Mouse (Mus musculus) midbrain, embryonic 11.5 days (tissue): ENCODE measurements at regions not wholly inside any gene's neighbourhood (a gene's known extent, or its start where the extent isn't known, plus 50 kb on each side); places are given as distances from the start of the nearest gene placed in this dataset.

Experiments used
- ATAC-seq: fragments of 200-750 bp; cut with Nextera tagmentation; 2 replicates; pipeline ENCODE4 v1.8.0; 2017; ENCODE audit warnings: moderate TSS enrichment, moderate library complexity; ENCODE audit not compliant: low FRiP score
- DNase-seq: peaks from one replicate; pipeline ENCODE4 v3.0.0; 2015; ENCODE audit warnings: low spot score; ENCODE audit errors: missing footprints
- H3K27ac ChIP-seq: fragments of 300-500 bp; sonication (generic); 2 replicates; pipeline ENCODE4 v1.5.1; 2014; ENCODE audit warnings: low read depth, low read length
- H3K27me3 ChIP-seq: fragments of 300-500 bp; sonication (generic); 2 replicates; pipeline ENCODE4 v1.6.1; 2014; ENCODE audit warnings: mild to moderate bottlenecking, low read length, moderate library complexity, mixed read lengths; ENCODE audit not compliant: control insufficient read depth, insufficient read depth
- H3K36me3 ChIP-seq: fragments of 300-500 bp; sonication (generic); 2 replicates; pipeline ENCODE4 v1.6.1; 2014; ENCODE audit warnings: mild to moderate bottlenecking, low read length, moderate library complexity, mixed read lengths; ENCODE audit not compliant: control insufficient read depth, insufficient read depth
- H3K4me1 ChIP-seq: fragments of 300-500 bp; sonication (generic); 2 replicates; pipeline ENCODE4 v1.6.1; 2014; ENCODE audit warnings: low read length; ENCODE audit not compliant: control insufficient read depth, insufficient read depth
- H3K4me2 ChIP-seq: fragments of 300-500 bp; sonication (generic); 2 replicates; pipeline ENCODE4 v1.6.1; 2014; ENCODE audit warnings: mild to moderate bottlenecking, moderate library complexity
- H3K4me3 ChIP-seq: fragments of 300-500 bp; sonication (generic); 2 replicates; pipeline ENCODE4 v1.5.1; 2014; ENCODE audit warnings: low read depth, low read length
- H3K9ac ChIP-seq: fragments of 300-500 bp; sonication (generic); 2 replicates; pipeline ENCODE4 v1.6.1; 2014; ENCODE audit warnings: low read length
- H3K9me3 ChIP-seq: fragments of 300-500 bp; sonication (generic); 2 replicates; pipeline ENCODE4 v1.6.1; 2016; ENCODE audit warnings: low read length; ENCODE audit not compliant: control insufficient read depth
- WGBS: fragments of 180-500 bp; shearing (Covaris S2); extraction: QIAGEN DNeasy Blood & Tissue Kit; methylation state at CpG from one replicate; pipeline ENCODE4 v1.1.7; 2014; 5-methylcytosine and 5-hydroxymethylcytosine counted together

DNA sequence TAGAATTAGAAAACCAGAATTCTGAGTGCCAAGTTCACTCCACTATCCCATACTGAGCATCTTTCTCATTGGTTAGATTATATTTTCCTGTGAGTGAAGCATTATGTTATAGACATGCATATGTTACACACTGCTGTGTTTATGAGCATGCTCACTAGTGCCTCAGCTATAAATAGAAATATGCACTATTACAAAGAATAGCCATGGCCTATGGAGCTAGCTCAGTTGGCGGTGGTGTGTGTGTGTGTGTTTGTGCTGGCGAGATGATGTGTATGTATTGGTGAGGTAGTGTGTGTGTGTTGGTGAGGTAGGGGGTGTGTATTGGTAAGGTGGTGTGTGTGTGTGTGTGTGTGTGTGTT is 106.2 kb downstream of the Sec31a start:
- Histone ChIP-seq H3K9ac (no peak overlapping the region), H3K27me3 (no peaks in the 10 kb centered on the region), H3K36me3 (no peaks in the 10 kb centered on the region), H3K4me1 (no peaks in the 10 kb centered on the region), H3K9me3 (no peaks in the 10 kb centered on the region), H3K4me2 (no peak overlapping the region), H3K27ac (no peak overlapping the region), H3K4me3 (no peak overlapping the region)
- 95% methylated on average over 2 of the region's 2 CpGs for WGBS
- ATAC-seq (no peak), DNase-seq (peak; percentile 37)

DNA sequence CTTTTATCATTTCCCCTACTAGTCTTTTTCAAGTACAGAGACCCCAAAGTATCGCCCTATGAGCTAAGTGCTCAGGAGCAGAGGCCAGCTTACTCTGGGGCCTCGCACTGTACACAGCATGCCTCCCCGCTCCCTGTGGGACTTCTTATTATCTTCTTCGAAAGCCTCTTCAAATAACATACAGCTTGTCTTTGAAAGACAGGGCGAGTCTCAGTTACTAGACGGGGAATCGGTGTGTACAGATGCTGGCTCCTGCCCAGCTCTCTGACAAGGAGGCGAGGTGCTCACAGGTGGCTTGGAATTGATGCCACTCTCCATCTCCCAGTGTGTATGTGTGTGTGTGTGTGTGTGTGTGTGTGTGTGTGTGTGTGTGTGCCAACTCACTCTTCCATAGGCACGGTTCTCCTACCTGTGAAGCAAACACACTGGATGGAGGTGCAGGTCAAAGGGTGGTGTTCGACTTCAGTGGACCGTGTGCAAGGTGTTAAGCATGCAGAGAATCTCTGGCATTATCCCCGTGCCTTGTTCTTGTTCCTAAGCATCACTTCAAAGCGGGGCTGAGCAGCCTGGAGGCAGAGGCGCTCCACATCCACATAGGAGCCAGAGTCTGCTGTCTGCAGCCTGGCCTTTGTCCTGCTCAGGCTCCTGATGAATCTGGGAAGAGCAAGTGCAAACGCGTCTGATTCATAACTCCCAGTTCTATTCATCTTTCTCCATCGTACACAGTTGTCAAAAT is 106.8 kb downstream of the Sec31a start:
- Histone ChIP-seq H3K27me3 (no peaks in the 10 kb centered on the region), H3K9ac (no peak overlapping the region), H3K4me2 (no peak overlapping the region), H3K4me3 (no peak overlapping the region), H3K9me3 (no peaks in the 10 kb centered on the region), H3K36me3 (no peaks in the 10 kb centered on the region), H3K4me1 (no peaks in the 10 kb centered on the region), H3K27ac (no peak overlapping the region)
- ATAC-seq, result no peak
- 73% methylated on average over 17 of the region's 17 CpGs for WGBS
- no peak for DNase-seq

DNA sequence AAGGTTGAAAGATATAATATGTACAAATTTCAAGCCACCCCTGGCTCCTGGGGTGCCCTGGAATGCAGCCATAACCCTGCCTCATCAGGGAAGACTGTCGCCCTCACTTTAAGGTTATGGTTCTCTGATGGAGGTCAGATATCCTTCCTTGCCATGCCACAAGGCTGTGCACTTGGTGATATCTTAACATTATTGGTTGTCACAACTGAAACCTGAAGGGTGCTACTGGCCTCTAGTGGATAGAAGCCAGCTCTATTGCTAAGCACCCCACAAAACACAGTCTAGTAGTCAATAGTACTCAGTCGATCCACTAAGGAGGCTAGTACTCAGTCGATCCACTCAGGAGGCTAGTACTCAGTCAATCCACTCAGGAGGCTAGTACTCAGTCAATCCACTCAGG is 111.6 kb downstream of the Sec31a start:
- H3K36me3 ChIP-seq, result no peaks in the 10 kb centered on the region
- WGBS, result 78% methylated on average over 3 of the region's 3 CpGs
- H3K27me3 ChIP-seq, result no peaks in the 10 kb centered on the region
- no peak overlapping the region for H3K4me3 ChIP-seq
- no peaks in the 10 kb centered on the region for H3K9me3 ChIP-seq
- H3K27ac ChIP-seq, result no peak overlapping the region
- ATAC-seq (no peak), DNase-seq (no peak)
- no peaks in the 10 kb centered on the region for H3K4me1 ChIP-seq
- H3K4me2 ChIP-seq, result no peak overlapping the region
- no peak overlapping the region for H3K9ac ChIP-seq

DNA sequence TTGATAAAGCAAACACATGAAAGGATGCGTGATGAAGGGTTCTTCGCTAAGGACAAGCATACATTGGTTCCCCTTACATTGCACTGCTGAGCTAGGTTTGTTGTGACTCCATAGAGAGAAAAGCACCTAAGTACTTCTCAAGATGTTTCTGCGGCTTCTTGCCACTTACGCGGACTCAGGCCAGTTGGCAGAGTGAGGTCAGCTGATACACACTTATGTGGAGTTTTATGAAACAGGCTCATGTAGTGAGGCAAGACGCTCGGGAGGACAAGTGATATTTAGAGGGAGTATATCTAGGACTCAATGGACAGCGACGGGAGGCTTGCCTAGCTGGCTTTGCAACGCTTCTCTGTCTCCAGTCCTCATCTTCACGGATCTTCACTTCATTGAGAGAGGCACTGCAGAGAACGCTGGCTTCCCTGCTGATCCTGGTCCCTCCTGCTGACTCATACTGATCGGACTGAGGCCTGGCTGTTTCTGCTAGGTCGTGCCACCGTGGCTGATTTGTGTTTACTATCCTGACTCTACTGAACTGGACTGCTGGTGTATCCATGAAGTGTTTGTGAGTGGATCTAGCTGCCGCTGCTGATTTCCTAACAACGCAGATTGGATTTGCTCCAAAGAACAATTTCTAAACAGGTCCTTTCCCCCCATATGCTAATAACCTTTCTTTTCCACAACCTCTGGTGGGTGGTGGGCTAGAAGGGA is 113.8 kb downstream of the Sec31a start:
- Histone ChIP-seq H3K4me3 (no peak overlapping the region), H3K9ac (no peak overlapping the region), H3K27ac (no peak overlapping the region), H3K4me1 (no peaks in the 10 kb centered on the region), H3K4me2 (no peak overlapping the region), H3K36me3 (no peaks in the 10 kb centered on the region), H3K27me3 (no peaks in the 10 kb centered on the region), H3K9me3 (no peaks in the 10 kb centered on the region)
- DNase-seq (peak; percentile 75), ATAC-seq (no peak)
- 71% methylated on average over 17 of the region's 17 CpGs for WGBS

DNA sequence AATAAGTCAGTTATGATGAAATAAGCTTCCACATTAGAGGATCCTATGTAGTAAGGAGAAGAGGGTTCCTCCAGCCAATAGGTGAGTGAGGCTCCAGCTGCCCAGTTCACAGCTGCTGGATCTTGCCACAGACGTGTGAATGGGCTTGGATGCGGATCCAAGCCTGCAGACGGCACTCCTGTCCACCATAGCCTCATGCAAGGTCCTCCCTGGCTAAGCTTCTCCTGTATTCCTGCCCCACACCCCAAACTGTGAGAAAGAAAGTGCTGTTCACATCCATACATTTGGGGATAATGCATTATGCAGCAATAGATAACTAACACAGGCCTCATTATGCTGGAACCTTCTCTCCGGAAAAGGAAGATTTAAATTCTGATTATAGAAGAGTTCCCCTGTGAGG is 116.9 kb downstream of the Sec31a start:
- 90% methylated on average over 4 of the region's 4 CpGs for WGBS
- Histone ChIP-seq H3K4me1 (no peaks in the 10 kb centered on the region), H3K27me3 (no peaks in the 10 kb centered on the region), H3K4me3 (no peak overlapping the region), H3K36me3 (no peaks in the 10 kb centered on the region), H3K9me3 (no peaks in the 10 kb centered on the region), H3K9ac (no peak overlapping the region), H3K27ac (no peak overlapping the region), H3K4me2 (no peak overlapping the region)
- ATAC-seq (no peak), DNase-seq (peak; percentile 66)

DNA sequence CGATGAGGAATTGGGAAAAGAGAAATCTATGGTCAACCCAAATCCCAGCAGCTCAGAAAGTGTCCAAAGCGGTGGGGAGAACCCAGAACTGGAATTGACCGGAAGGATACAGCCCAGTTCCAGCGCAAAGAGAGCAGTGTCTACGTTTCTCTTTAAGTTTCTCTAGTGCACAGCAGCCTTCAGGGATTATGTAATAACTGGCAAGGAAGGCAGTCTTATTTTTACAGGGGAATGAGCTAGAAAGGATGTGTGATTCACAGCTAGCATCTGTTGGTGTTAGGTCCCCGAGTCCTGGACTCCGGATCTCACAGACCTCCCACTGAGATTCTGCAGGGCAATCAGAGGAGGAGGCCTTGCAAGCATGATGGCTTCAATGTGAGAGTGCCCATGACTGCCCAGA is 121.8 kb downstream of the Sec31a start:
- Histone ChIP-seq H3K4me2 (no peak overlapping the region), H3K9ac (no peak overlapping the region), H3K4me3 (no peak overlapping the region), H3K36me3 (no peaks in the 10 kb centered on the region), H3K27me3 (no peaks in the 10 kb centered on the region), H3K27ac (no peak overlapping the region), H3K9me3 (no peaks in the 10 kb centered on the region), H3K4me1 (no peaks in the 10 kb centered on the region)
- WGBS, result 86% methylated on average over 7 of the region's 7 CpGs
- DNase-seq (no peak), ATAC-seq (no peak)

DNA sequence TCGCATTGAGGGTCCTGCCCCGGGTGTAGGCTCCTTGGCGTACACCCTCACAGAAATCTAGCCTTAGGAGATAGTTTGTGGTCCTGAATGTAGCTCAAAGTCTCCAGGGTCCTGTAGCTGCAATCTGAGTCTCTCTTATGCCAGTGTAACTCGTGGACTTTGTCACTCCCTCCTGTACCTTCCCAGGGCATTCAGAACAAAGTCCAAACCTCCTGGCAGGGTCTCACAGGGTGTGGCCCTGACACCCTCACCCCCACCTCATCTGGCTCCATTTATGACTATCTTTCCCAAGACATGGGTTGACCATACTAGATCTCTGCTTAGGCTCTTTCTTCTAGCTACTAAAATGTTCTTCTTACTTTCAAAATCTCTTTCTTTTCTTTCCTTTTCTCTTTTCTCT is 120.6 kb upstream of the Tmem150c start:
- Histone ChIP-seq H3K27ac (no peak overlapping the region), H3K27me3 (no peaks in the 10 kb centered on the region), H3K4me1 (no peaks in the 10 kb centered on the region), H3K4me3 (no peak overlapping the region), H3K36me3 (no peaks in the 10 kb centered on the region), H3K9ac (no peak overlapping the region), H3K4me2 (no peak overlapping the region), H3K9me3 (no peaks in the 10 kb centered on the region)
- 86% methylated on average over 4 of the region's 4 CpGs for WGBS
- DNase-seq (no peak), ATAC-seq (no peak)

DNA sequence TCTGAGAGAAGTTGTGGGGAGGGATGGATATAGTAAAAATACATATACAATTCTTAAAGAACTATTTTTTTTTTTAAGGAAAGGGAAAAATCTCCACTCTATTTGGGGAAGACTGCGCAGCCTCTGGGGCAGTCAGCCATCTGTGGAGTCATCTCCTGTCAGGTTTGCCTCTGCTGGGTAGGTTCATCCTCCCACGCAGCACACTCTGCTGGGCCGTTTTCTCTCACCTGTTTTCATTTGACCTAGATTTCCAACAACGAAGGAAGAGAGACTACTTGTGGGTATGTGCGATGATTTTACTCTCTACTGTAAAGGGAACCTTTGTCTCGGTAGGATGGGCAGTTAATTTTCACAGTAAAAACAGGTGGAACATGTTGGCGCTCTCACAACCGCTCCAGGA is 119.9 kb upstream of the Tmem150c start:
- H3K4me1 ChIP-seq, result no peaks in the 10 kb centered on the region
- 94% methylated on average over 8 of the region's 8 CpGs for WGBS

DNA sequence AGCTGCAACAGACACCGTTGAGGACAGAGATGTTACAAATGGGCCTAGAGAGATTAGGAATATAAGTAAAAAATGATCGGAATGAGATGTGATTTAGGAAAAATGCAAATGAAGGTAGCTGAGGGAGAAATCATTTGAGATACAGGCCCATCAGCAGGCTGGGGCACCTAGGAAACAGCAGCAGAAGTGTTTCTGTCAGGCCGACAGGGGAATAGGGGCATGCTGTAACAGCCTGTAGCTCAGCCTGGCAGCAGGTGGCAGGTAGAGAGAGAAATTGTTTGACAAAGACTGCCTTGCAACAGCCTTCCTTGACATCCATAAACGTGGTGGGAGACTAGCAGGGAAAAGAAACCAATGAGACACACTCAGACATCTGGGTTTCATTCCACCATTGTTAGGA is 115.1 kb upstream of the Tmem150c start:
- H3K9ac ChIP-seq, result no peak overlapping the region
- no peak overlapping the region for H3K27ac ChIP-seq
- ATAC-seq (no peak), DNase-seq (no peak)
- H3K4me3 ChIP-seq, result no peak overlapping the region
- H3K27me3 ChIP-seq, result no peaks in the 10 kb centered on the region
- no peaks in the 10 kb centered on the region for H3K36me3 ChIP-seq
- no peaks in the 10 kb centered on the region for H3K9me3 ChIP-seq
- no peak overlapping the region for H3K4me2 ChIP-seq
- no peaks in the 10 kb centered on the region for H3K4me1 ChIP-seq
- WGBS, result 68% methylated on average over 4 of the region's 4 CpGs

More for the DNA sequence above, 119.9 kb upstream of the Tmem150c start:
- no peak overlapping the region for H3K9ac ChIP-seq
- no peak overlapping the region for H3K4me3 ChIP-seq
- no peaks in the 10 kb centered on the region for H3K27me3 ChIP-seq
- ATAC-seq (no peak), DNase-seq (no peak)
- H3K9me3 ChIP-seq, result no peaks in the 10 kb centered on the region
- H3K36me3 ChIP-seq, result no peaks in the 10 kb centered on the region
- H3K4me2 ChIP-seq, result no peak overlapping the region
- H3K27ac ChIP-seq, result no peak overlapping the region
